Mouse (Mus musculus): ENCODE measurements around the gene Terb1. TPM values are rescaled to one million over a fixed set of nuclear protein-coding genes. Genes with fewer than 3 reads are reported as not detected.

The Terb1 gene
- polyA plus RNA-seq, 1 experiment = 0.69 TPM

- Histone ChIP-seq H3K4me1 (ENCODE audit: control insufficient read depth, insufficient read depth, low read length) (no peaks in the 10 kb centered on the region), H3K4me3 (ENCODE audit: insufficient read depth, low read length) (no peak overlapping the region), H3K27ac (ENCODE audit: insufficient read depth, low read length) (no peak overlapping the region)
- TF ChIP-seq POLR2A (IDR thresholded peaks at IDR 0.05; ENCODE audit: extremely low read depth, insufficient read depth, low read length) = no peak
These were observed 37.2 kb downstream of the Terb1 start for GRCm38 (mm10) chr8:104472465-104472864.

- TF ChIP-seq CTCF (IDR thresholded peaks at IDR 0.05; ENCODE audit: extremely low read depth, insufficient read depth, low read length) (no peak), POLR2A (IDR thresholded peaks at IDR 0.05; ENCODE audit: extremely low read depth, insufficient read depth, low read length) (no peak)
- Histone ChIP-seq H3K27ac (ENCODE audit: insufficient read depth, low read length) (no peak overlapping the region), H3K4me1 (ENCODE audit: control insufficient read depth, insufficient read depth, low read length) (no peaks in the 10 kb centered on the region), H3K4me3 (ENCODE audit: insufficient read depth, low read length) (no peak overlapping the region)
These were observed 42.2 kb downstream of the Terb1 start for GRCm38 (mm10) chr8:104467463-104467862.

- Histone ChIP-seq H3K4me3 (ENCODE audit: insufficient read depth, low read length) (no peak overlapping the region), H3K27ac (ENCODE audit: insufficient read depth, low read length) (no peak overlapping the region), H3K4me1 (ENCODE audit: control insufficient read depth, insufficient read depth, low read length) (no peaks in the 10 kb centered on the region)
- TF ChIP-seq CTCF (IDR thresholded peaks at IDR 0.05; ENCODE audit: extremely low read depth, insufficient read depth, low read length) (no peak), POLR2A (IDR thresholded peaks at IDR 0.05; ENCODE audit: extremely low read depth, insufficient read depth, low read length) (no peak)
These were observed 57.5 kb downstream of the Terb1 start for GRCm38 (mm10) chr8:104452177-104452576.

GRCm38 (mm10) chr8:104448796-104449195 is 60.9 kb downstream of the Terb1 start:
- peaks cover 2% of the 10 kb centered on the region for H3K4me1 ChIP-seq (ENCODE audit: control insufficient read depth, insufficient read depth, low read length)
- TF ChIP-seq CTCF (IDR thresholded peaks at IDR 0.05; ENCODE audit: extremely low read depth, insufficient read depth, low read length) (no peak), POLR2A (IDR thresholded peaks at IDR 0.05; ENCODE audit: extremely low read depth, insufficient read depth, low read length) (no peak)
- no peak overlapping the region for H3K4me3 ChIP-seq (ENCODE audit: insufficient read depth, low read length)
- H3K27ac ChIP-seq (ENCODE audit: insufficient read depth, low read length) = no peak overlapping the region

GRCm38 (mm10) chr8:104446016-104446415 is 63.7 kb downstream of the Terb1 start:
- Histone ChIP-seq H3K4me3 (ENCODE audit: insufficient read depth, low read length) (no peak overlapping the region), H3K27ac (ENCODE audit: insufficient read depth, low read length) (no peak overlapping the region), H3K4me1 (ENCODE audit: control insufficient read depth, insufficient read depth, low read length) (peaks cover 4% of the 10 kb centered on the region)
- no peak for TF ChIP-seq CTCF (IDR thresholded peaks at IDR 0.05; ENCODE audit: extremely low read depth, insufficient read depth, low read length)
- no peak for TF ChIP-seq POLR2A (IDR thresholded peaks at IDR 0.05; ENCODE audit: extremely low read depth, insufficient read depth, low read length)

GRCm38 (mm10) chr8:104445248-104445647 is 64.5 kb downstream of the Terb1 start:
- TF ChIP-seq POLR2A (IDR thresholded peaks at IDR 0.05; ENCODE audit: extremely low read depth, insufficient read depth, low read length) (no peak), CTCF (IDR thresholded peaks at IDR 0.05; ENCODE audit: extremely low read depth, insufficient read depth, low read length) (no peak)
- Histone ChIP-seq H3K27ac (ENCODE audit: insufficient read depth, low read length) (peak overlapping the region; percentile 36; the same call in 1 of the 2 replicates), H3K4me3 (ENCODE audit: insufficient read depth, low read length) (no peak overlapping the region), H3K4me1 (ENCODE audit: control insufficient read depth, insufficient read depth, low read length) (peaks cover 4% of the 10 kb centered on the region)

GRCm38 (mm10) chr8:104443125-104443679 is 66.5 kb downstream of the Terb1 start:
- Histone ChIP-seq H3K27ac (ENCODE audit: insufficient read depth, low read length) (no peak overlapping the region), H3K4me1 (ENCODE audit: control insufficient read depth, insufficient read depth, low read length) (peaks cover 6% of the 10 kb centered on the region), H3K4me3 (ENCODE audit: insufficient read depth, low read length) (peak overlapping the region; percentile 83)
- TF ChIP-seq CTCF (IDR thresholded peaks at IDR 0.05; ENCODE audit: extremely low read depth, insufficient read depth, low read length) (no peak), POLR2A (IDR thresholded peaks at IDR 0.05; ENCODE audit: extremely low read depth, insufficient read depth, low read length) (no peak)

GRCm38 (mm10) chr8:104442299-104443124 is 67.2 kb downstream of the Terb1 start, which contains the start of gene Dync1li2:
Gene Dync1li2 (minus strand): TSS chr8:104443047.
- H3K4me1 ChIP-seq (ENCODE audit: control insufficient read depth, insufficient read depth, low read length) = peaks cover 6% of the 10 kb centered on the region
- H3K27ac ChIP-seq (ENCODE audit: insufficient read depth, low read length) = peak within 1 kb of the TSS; percentile 100
- peak; percentile 47; the same call in 1 of the 2 replicates for TF ChIP-seq POLR2A (IDR thresholded peaks at IDR 0.05; ENCODE audit: extremely low read depth, insufficient read depth, low read length)
- TF ChIP-seq CTCF (IDR thresholded peaks at IDR 0.05; ENCODE audit: extremely low read depth, insufficient read depth, low read length) = peak; percentile 64
- peak within 1 kb of the TSS; percentile 83 for H3K4me3 ChIP-seq (ENCODE audit: insufficient read depth, low read length)

- H3K4me1 ChIP-seq (ENCODE audit: control insufficient read depth, insufficient read depth, low read length) = peaks cover 8% of the 10 kb centered on the region
- TF ChIP-seq CTCF (IDR thresholded peaks at IDR 0.05; ENCODE audit: extremely low read depth, insufficient read depth, low read length) (no peak), POLR2A (IDR thresholded peaks at IDR 0.05; ENCODE audit: extremely low read depth, insufficient read depth, low read length) (peak; percentile 6; the same call in 1 of the 2 replicates)
- no peak overlapping the region; the same call in 1 of the 2 replicates for H3K27ac ChIP-seq (ENCODE audit: insufficient read depth, low read length)
- peak overlapping the region; percentile 83 for H3K4me3 ChIP-seq (ENCODE audit: insufficient read depth, low read length)
These were observed 68.1 kb downstream of the Terb1 start for GRCm38 (mm10) chr8:104441613-104442012.

GRCm38 (mm10) chr8:104439461-104439860 is 70.2 kb downstream of the Terb1 start:
- no peak for TF ChIP-seq POLR2A (IDR thresholded peaks at IDR 0.05; ENCODE audit: extremely low read depth, insufficient read depth, low read length)
- TF ChIP-seq CTCF (IDR thresholded peaks at IDR 0.05; ENCODE audit: extremely low read depth, insufficient read depth, low read length) = no peak
- peaks cover 13% of the 10 kb centered on the region for H3K4me1 ChIP-seq (ENCODE audit: control insufficient read depth, insufficient read depth, low read length)
- no peak overlapping the region for H3K27ac ChIP-seq (ENCODE audit: insufficient read depth, low read length)
- no peak overlapping the region for H3K4me3 ChIP-seq (ENCODE audit: insufficient read depth, low read length)

Measured in cortical plate, adult 2 months (tissue).